In genomic region chr2:31904089-31904488, GRCm38 (mm10) we compare ENCODE assay signal across 15 mouse cellular contexts. TPM values are rescaled to one million over a fixed set of nuclear protein-coding genes. Genes with fewer than 3 reads are reported as not detected.
DNase-seq lines count a peak whose midpoint lies in the region; ATAC-seq lines count a peak whose summit lies in the region.
"Had no signal": no experiment of that assay in that cellular context is flagged by ENCODE, and none has a peak within 500 bp of the region (broad histone marks: within the 10 kb centered on the region; RNA-seq: fewer than 3 reads in every experiment).

No protein-coding gene starts in this region.

- ATAC-seq in midbrain, embryonic 12.5 days (ENCODE audit: low FRiP score, low read depth), result no peak
- no peak for ATAC-seq in midbrain, embryonic 16.5 days
- no peak; the same call in 1 of the 2 replicates for ATAC-seq in heart, embryonic 11.5 days (replicated peaks; ENCODE audit: insufficient number of reproducible peaks, low FRiP score, low TSS enrichment)

- H3K36me3 ChIP-seq in heart, embryonic 10.5 days, result no peaks in the 10 kb centered on the region
- no peaks in the 10 kb centered on the region for H3K36me3 ChIP-seq in midbrain, embryonic 12.5 days
- no peaks in the 10 kb centered on the region for H3K36me3 ChIP-seq in midbrain, embryonic 16.5 days (ENCODE audit: control insufficient read depth, insufficient read depth, low read length)
- no peaks in the 10 kb centered on the region for H3K36me3 ChIP-seq in heart, embryonic 11.5 days (ENCODE audit: control insufficient read depth, insufficient read depth, low read length)

- intact Hi-C loops in heart, postnatal 25 days (cut with DNase I), result no loop called here

- no peak overlapping the region for H3K4me2 ChIP-seq in midbrain, embryonic 12.5 days (replicated peaks)
- H3K4me2 ChIP-seq in midbrain, embryonic 16.5 days (ENCODE audit: low read length), result no peak overlapping the region
- no peak overlapping the region for H3K4me2 ChIP-seq in heart, embryonic 11.5 days

- H3K9me3 ChIP-seq in heart, embryonic 10.5 days, result no peaks in the 10 kb centered on the region
- H3K9me3 ChIP-seq in midbrain, embryonic 12.5 days, result no peaks in the 10 kb centered on the region
- no peaks in the 10 kb centered on the region for H3K9me3 ChIP-seq in midbrain, embryonic 16.5 days (replicated peaks; ENCODE audit: control insufficient read depth, low read length, poor library complexity, severe bottlenecking)
- H3K9me3 ChIP-seq in heart, embryonic 11.5 days (replicated peaks; ENCODE audit: control insufficient read depth, low read length), result no peaks in the 10 kb centered on the region

- H3K27me3 ChIP-seq in heart, embryonic 10.5 days (ENCODE audit: insufficient read depth, poor library complexity, severe bottlenecking), result peaks cover 29% of the 10 kb centered on the region
- peaks cover 4% of the 10 kb centered on the region; the same call in 1 of the 2 replicates for H3K27me3 ChIP-seq in midbrain, embryonic 12.5 days
- no peaks in the 10 kb centered on the region for H3K27me3 ChIP-seq in midbrain, embryonic 16.5 days (ENCODE audit: control insufficient read depth, insufficient read depth, low read depth, low read length)
- peaks cover 8% of the 10 kb centered on the region; the same call in 1 of the 2 replicates for H3K27me3 ChIP-seq in heart, embryonic 11.5 days (ENCODE audit: control insufficient read depth, insufficient read depth, low read length)

- peak; percentile 90 for DNase-seq in heart, embryonic 10.5 days (ENCODE audit: low spot score)
- DNase-seq in heart, postnatal 25 days (ENCODE audit: low spot score), result no peak
- DNase-seq in testis, postnatal 10 days (ENCODE audit: low spot score), result peak; percentile 56
- no peak for DNase-seq in thymus, postnatal 25 days
- DNase-seq in right cerebral cortex, postnatal 25 days, result no peak
- DNase-seq: adrenal gland, postnatal 10 days; cerebellum, adult 11 months; kidney, adult 11 months; layer of hippocampus, adult 9-11 months; liver; spleen, adult 18-20 months had no signal

- H3K27ac ChIP-seq in heart, embryonic 10.5 days, result peak overlapping the region; percentile 69
- H3K27ac ChIP-seq in midbrain, embryonic 12.5 days (replicated peaks), result 0 out of 2 replicates have a peak overlapping the region, but pooled peaks have one; percentile 10
- no peak overlapping the region for H3K27ac ChIP-seq in midbrain, embryonic 16.5 days (ENCODE audit: low read length)
- 0 out of 2 replicates have a peak overlapping the region, but pooled peaks have one; percentile 46 for H3K27ac ChIP-seq in heart, embryonic 11.5 days (ENCODE audit: low read depth, low read length)

- WGBS in heart, embryonic 10.5 days, result 13% methylated on average over 6 of the region's 6 CpGs
- 20% methylated on average over 6 of the region's 6 CpGs for WGBS in midbrain, embryonic 12.5 days
- 14% methylated on average over 6 of the region's 6 CpGs for WGBS in midbrain, embryonic 16.5 days
- 18% methylated on average over 6 of the region's 6 CpGs for WGBS in heart, embryonic 11.5 days (ENCODE audit: insufficient replicate concordance)

- 0 out of 2 replicates have a peak overlapping the region, but pooled peaks have one; percentile 20 for H3K9ac ChIP-seq in midbrain, embryonic 12.5 days (replicated peaks)
- no peak overlapping the region for H3K9ac ChIP-seq in midbrain, embryonic 16.5 days (ENCODE audit: low read depth, low read length)
- H3K9ac ChIP-seq in heart, embryonic 11.5 days (ENCODE audit: low read depth, low read length), result no peak overlapping the region

- H3K4me1 ChIP-seq in heart, embryonic 10.5 days, result peaks cover 41% of the 10 kb centered on the region
- peaks cover 14% of the 10 kb centered on the region; the same call in 1 of the 2 replicates for H3K4me1 ChIP-seq in midbrain, embryonic 12.5 days
- peaks cover 7% of the 10 kb centered on the region for H3K4me1 ChIP-seq in midbrain, embryonic 16.5 days (ENCODE audit: control insufficient read depth, insufficient read depth, low read length)
- peaks cover 8% of the 10 kb centered on the region for H3K4me1 ChIP-seq in heart, embryonic 11.5 days (ENCODE audit: control insufficient read depth, insufficient read depth, low read length)

- H3K4me3 ChIP-seq in heart, embryonic 10.5 days, result no peak overlapping the region
- H3K4me3 ChIP-seq in midbrain, embryonic 12.5 days, result no peak overlapping the region
- no peak overlapping the region for H3K4me3 ChIP-seq in midbrain, embryonic 16.5 days (ENCODE audit: low read depth, low read length)
- H3K4me3 ChIP-seq in heart, embryonic 11.5 days (ENCODE audit: low read depth, low read length), result no peak overlapping the region

RNA-seq across cellular contexts. Expression of gene Lamc3, which starts 17.0 kb away (rescaled TPM):
- 1.7 and 2.2 TPM in 2 replicates for polyA plus RNA-seq in heart, embryonic 10.5 days (2016; fragmentation: Nextera tagmentation; extraction: Ambion mirVana)
- under 1 TPM; 0.64 to 0.68 TPM for total RNA-seq in heart, postnatal 25 days (2021)
- 13.5 and 14.5 TPM in 2 replicates for polyA plus RNA-seq in midbrain, embryonic 12.5 days (2016; fragmentation: Nextera tagmentation; extraction: Ambion mirVana)
- 3.9 and 4.0 TPM in 2 replicates for polyA plus RNA-seq in midbrain, embryonic 16.5 days (2015; fragmentation: Nextera tagmentation; extraction: Ambion mirVana)
- polyA plus RNA-seq in heart, embryonic 11.5 days (2014; fragmentation: Nextera tagmentation; extraction: Ambion mirVana), result 1.0 and 1.5 TPM in 2 replicates
- total RNA-seq: hematopoietic stem cell, adult 5-6 weeks had no signal

RNA-seq across cellular contexts. Expression of gene Aif1l, which starts 45.9 kb away (rescaled TPM):
- 92.8 and 96.1 TPM in 2 replicates for polyA plus RNA-seq in heart, embryonic 10.5 days (2016; fragmentation: Nextera tagmentation; extraction: Ambion mirVana)
- 1 to 10 TPM; 6.1 to 6.6 TPM for total RNA-seq in heart, postnatal 25 days (2021)
- polyA plus RNA-seq in midbrain, embryonic 12.5 days (2016; fragmentation: Nextera tagmentation; extraction: Ambion mirVana), result 41.4 and 51.4 TPM in 2 replicates
- polyA plus RNA-seq in midbrain, embryonic 16.5 days (2015; fragmentation: Nextera tagmentation; extraction: Ambion mirVana), result 27.0 and 28.3 TPM in 2 replicates
- polyA plus RNA-seq in heart, embryonic 11.5 days (2014; fragmentation: Nextera tagmentation; extraction: Ambion mirVana), result 83.7 and 101 TPM in 2 replicates

RNA-seq across cellular contexts. Expression of gene Fibcd1, which starts 58.3 kb away (rescaled TPM):
- 0.12 and 0.36 TPM in 2 replicates for polyA plus RNA-seq in heart, embryonic 10.5 days (2016; fragmentation: Nextera tagmentation; extraction: Ambion mirVana)
- not detected for total RNA-seq in heart, postnatal 25 days (2021)
- polyA plus RNA-seq in midbrain, embryonic 12.5 days (2016; fragmentation: Nextera tagmentation; extraction: Ambion mirVana), result 5.3 and 6.9 TPM in 2 replicates
- 16.4 and 20.9 TPM in 2 replicates for polyA plus RNA-seq in midbrain, embryonic 16.5 days (2015; fragmentation: Nextera tagmentation; extraction: Ambion mirVana)
- 0.06 TPM in 1 of 2 replicates, not detected in the other for polyA plus RNA-seq in heart, embryonic 11.5 days (2014; fragmentation: Nextera tagmentation; extraction: Ambion mirVana)
- total RNA-seq: hematopoietic stem cell, adult 5-6 weeks had no signal

Comparison
In these comparisons a context has a peak if more than half of its experiments do, and no peak if none do; other contexts are left out.
1. DNase-seq: peak in heart, embryonic 10.5 days (single experiment) and testis, postnatal 10 days (single experiment); none in heart, postnatal 25 days (single experiment), thymus, postnatal 25 days (single experiment) and right cerebral cortex, postnatal 25 days (single experiment).